Mouse (Mus musculus): ENCODE measurements around the gene Prpf18. TPM values are rescaled to one million over a fixed set of nuclear protein-coding genes. Genes with fewer than 3 reads are reported as not detected.

Gene Prpf18
- polyA plus RNA-seq, 1 experiment, result 7.2 TPM

- DNase-seq (ENCODE audit: low read depth in 1 of 2, low spot score in 2 of 2), result no peak
- WGBS, result 89% methylated on average over 7 of the region's 7 CpGs
- H3K4me3 ChIP-seq (ENCODE audit: extremely low read depth, insufficient read depth, insufficient read length), result no peak overlapping the region
- peaks cover 2% of the 10 kb centered on the region; the same call in 1 of the 2 replicates for H3K4me1 ChIP-seq (ENCODE audit: control insufficient read depth, insufficient read depth, insufficient read length)
- H3K27ac ChIP-seq (ENCODE audit: insufficient read depth, low read length), result peak overlapping the region; percentile 41
- H3K36me3 ChIP-seq (ENCODE audit: control insufficient read depth, insufficient read depth, low read length), result no peaks in the 10 kb centered on the region
- H3K27me3 ChIP-seq (ENCODE audit: control insufficient read depth, insufficient read depth, low read length), result no peaks in the 10 kb centered on the region
- TF ChIP-seq CTCF (IDR thresholded peaks at IDR 0.05; ENCODE audit: extremely low read depth, insufficient read depth, insufficient read length, insufficient replicate concordance), result no peak
- TF ChIP-seq POLR2A (IDR thresholded peaks at IDR 0.05; ENCODE audit: low read depth, low read length), result no peak
These were observed 79.2 kb downstream of the Prpf18 start for GRCm38 (mm10) chr2:4572498-4573263.

Other genes with a start within 250 kb of the Prpf18 start
- gene Bend7, start 65.7 kb upstream of the Prpf18 start, polyA plus RNA-seq (2012; rRNA removed), result 0.21 and 0.32 TPM in 2 replicates
- gene Sephs1, start 229.5 kb upstream of the Prpf18 start, polyA plus RNA-seq (2012; rRNA removed), result 8.8 and 10.8 TPM in 2 replicates